Mouse (Mus musculus) CD8-positive naive resting alpha-beta T cell, adult 2 months (primary cell): ENCODE data around the gene Cped1.
"Not testable (repeated sequence)": the region's sequence is repeated elsewhere in the genome, so short reads cannot be mapped to it uniquely, and the experiment has no call there.

Source experiments
- DNase-seq, 2 experiments: peaks; one replicate each; pipeline ENCODE4 v3.0.0; 2022; ENCODE audit warnings: low read depth in 2 of 2, low spot score in 2 of 2

Gene Cped1

DNA sequence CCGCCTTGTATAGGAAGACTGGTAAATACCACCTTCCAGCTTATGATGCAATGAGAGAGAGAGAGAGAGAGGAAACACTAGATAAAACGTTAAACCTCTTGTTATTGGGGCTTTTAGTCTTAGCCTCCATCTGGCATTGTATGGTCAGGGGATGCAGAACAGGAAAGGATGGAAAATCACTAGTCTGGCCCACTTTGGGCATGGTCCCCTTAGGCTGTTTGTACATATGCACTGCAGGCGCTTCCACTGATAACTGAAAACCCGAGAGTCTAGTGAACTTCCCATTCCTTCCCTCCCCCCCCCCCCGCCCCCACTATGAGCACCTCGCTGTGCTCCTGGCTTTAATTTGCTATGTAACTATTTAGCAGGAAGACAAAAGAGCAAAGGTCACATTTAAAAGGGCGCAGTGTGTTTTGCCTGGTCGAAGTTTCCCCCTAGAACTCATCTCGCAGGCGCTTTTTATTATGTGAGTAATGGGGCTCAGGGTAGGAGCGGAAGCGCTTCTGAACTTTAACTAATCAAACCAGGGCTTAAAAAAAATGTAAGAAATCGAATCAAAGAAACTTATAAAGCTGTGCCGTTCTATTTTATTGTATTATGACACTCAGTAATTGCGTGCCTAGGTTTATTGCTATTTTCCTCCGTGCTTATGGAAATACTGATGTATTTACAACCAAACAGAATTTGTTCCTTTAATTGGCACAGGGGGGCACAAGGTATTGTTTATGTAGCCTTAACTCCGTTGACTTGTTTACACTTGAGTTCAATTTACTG lies 40.1 kb downstream of the Cped1 start:
- no peak for DNase-seq

DNA sequence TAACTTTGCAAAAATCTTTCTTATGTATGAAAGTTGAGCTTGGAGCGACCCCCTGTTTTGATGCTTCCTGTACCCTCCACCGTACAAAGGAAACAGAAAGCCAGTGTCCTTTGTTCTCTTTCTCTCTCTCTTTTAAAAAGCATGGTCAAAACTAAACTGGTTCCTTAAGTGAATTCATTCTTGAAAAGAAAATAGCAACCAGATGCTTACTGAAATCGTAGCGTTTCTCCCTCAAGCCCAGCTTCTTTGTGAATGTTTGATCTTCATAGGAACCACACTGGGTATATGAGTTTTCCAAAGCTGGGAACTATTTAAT lies 40.6 kb downstream of the Cped1 start:
- no peak for DNase-seq

DNA sequence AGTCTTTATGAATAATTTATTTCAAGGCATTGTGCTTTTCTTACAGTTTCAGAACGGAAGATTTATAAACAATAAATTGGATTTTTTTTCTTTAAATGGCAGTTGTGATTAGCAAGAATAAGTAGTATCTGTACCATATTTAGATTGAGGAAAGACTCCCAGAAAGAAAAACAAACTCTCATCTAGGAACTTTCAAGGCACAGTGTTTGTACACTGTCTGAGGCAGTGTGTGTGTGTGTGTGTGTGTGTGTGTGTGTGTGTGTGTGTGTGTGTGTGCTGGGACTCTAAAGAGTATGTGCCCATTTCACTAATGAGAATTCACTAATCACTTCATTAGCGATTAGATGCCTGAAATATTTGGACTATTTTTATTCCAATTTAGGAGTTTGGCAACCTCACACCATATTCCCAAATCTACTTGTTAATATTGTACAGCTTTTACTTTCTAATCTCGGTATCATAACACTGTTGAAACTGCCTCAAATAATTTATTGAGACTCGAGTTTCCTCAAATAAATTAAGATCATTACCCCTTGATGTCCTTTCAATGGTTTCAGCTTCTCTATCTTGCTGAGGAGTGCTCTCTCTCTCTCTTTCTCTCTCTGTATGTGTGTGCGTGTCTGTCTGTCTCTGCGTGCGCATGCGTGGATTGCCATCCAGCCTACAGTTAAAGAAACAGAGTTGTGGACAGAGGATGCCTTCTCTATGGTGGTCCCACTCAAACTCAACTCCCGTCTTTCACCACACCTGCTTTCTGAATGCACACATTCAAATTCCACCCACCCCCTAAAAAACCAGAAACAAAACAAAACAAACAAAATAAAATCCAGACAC lies 41.3 kb downstream of the Cped1 start:
- DNase-seq, result no peak

DNA sequence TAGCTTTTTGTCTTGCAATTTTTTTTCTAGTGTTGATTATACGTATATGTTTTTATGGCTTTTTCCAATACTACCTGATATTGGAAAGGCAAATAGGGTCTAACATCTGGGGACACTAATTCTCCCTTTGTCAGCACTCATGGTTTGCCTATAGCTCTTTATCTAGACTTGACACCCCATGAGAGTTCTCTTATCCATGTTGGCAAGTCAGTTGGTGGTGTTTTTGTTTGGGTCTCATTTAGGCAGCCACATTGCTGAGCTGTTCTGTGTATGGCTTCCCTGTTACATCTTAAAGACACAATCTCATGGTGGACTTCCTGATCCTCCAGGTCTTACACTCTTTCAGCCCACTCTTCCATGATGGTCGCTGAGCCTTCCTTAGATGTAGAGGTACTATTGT lies 42.1 kb downstream of the Cped1 start:
- no peak for DNase-seq

DNA sequence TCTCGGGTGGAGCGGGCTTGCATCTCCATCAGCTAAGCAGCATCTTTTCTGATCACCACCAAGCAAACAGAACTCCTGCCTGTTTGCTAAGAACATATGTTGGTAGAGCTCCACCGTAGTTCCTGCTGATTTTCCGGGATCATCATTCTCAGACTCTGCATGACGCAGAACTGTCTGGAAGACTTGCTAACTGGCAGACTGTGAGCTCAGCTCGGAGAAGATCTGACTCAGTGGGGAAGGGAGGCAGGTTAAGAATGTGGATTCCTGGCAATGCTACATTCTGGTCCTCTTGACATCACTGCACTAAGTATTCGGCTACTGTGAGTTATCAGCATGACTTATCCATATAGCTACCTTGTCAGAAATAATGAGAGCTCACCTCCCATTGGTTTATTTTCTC lies 44.7 kb downstream of the Cped1 start:
- no peak for DNase-seq

DNA sequence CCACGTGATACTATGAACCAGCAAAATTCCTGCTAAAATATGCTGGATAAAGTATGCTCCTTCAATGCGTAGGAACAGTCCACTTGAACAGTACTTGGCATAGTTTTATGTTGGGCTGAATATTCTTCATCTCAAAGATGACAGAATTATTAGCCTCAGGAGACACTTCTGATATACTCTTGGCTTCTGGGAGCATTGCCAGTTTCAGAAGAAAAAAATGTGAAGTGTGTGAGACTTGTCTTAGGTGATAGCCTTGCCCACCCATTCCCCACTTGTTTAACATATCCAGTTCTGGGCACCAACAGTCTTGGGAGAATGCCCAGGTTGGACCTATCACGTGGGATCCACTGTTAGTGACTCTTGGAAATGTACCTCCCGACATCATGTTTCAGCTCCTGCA lies 47.5 kb downstream of the Cped1 start:
- DNase-seq, result no peak

DNA sequence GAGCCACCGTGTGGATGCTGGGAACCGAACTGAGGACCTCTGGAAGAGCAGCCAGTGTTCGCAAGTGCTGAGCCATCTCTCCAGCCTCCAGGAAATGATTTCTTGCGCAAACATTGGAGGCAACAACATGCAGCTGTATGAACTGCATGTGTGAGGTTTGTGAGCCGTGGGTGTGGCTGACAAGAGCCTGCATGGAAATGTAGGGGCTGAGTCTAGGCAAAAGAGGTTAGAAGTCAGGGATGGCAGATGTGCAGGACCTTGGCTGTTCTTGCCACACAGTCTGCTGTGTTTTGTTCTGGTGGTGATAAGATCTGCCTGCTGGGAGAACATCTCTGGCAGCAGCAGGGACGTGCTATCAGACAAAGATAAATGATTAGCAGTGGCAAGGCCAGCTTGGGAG lies 49.7 kb downstream of the Cped1 start:
- DNase-seq, result no peak

DNA sequence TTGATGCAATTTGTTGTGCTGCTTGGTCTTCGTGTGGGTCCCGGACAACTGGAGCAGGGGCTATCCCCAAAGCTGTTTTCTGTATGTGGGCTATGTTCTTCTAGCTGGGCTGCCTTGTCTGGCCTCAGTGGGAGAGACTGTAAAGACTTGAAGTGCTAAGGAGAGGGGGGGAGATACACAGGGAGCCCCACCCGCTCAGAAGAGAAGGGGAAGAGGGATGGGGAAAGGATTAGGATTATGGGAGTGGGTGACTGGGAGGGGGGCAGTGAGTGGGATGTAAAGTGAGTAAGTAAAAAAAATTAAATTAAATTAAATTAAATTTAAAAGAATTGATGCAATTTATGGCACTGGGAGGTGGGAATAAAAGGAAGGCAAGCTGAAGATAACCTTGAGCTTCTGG lies 50.2 kb downstream of the Cped1 start:
- no peak for DNase-seq

DNA sequence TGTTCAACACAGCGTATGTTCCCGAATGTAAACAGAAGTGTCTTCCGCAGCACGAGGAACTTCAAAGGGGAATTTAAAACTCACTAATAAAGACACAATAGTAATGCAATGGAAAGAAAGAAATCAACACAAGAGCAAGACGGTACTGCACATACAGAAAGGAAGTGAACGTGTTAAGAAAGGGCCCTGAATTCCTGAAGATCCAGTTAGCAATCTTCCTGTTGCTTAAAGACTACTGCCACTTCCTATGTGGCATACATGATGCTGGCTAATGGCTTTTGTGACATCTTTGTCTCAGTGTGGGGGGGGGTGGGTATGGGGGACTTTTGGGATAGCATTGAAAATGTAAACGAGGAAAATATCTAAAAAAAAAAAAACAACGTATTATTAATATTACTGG lies 50.7 kb downstream of the Cped1 start:
- DNase-seq, result no peak

DNA sequence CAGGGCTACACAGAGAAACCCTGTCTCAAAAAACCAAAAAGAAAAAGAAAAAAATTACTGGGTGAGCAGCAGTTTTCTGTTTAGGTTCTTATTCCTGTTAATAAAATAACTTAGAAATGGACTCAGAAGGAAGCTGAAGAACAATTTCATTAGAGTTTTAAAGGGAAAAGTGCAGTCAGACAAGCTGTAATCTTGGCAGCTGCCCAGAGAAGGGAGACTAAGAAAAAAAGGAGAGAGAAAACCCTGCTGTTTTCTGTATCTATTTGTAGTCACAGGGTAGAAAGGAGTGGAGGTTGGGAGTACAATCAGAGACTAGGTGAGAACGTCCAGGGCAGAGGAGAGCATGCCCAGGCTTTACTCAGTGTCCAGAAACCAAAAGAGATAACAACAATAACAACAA lies 51.2 kb downstream of the Cped1 start:
- no peak for DNase-seq

DNA sequence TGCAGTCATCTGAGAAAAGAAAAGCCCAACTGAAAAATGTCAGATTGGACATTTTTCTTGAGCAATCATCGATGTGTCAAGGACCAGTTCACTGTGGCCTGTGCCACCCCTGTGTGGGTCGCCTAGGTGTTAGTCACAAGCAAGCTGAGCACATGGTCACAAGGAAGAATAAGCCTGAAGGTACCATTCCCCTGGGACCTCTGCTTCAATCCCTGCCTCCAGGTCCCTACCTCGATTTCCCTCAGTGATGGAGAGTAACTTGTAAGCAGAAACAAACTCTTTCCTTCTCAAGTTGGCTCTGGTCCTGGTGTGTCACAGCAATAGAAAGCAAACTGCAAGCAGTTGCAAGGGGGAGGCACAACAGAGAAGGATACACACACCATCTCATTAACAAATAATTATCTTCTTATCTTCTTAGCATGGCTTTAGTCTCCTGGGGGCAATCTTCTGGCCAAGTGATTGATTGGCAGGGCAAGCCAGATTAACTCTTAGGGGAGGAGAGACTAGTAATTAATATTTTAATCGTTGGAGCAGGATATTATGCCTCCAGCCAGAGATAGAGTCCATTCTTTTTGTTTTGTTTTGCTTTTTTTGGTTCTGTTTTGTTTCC lies 51.8 kb downstream of the Cped1 start:
- no peak for DNase-seq

DNA sequence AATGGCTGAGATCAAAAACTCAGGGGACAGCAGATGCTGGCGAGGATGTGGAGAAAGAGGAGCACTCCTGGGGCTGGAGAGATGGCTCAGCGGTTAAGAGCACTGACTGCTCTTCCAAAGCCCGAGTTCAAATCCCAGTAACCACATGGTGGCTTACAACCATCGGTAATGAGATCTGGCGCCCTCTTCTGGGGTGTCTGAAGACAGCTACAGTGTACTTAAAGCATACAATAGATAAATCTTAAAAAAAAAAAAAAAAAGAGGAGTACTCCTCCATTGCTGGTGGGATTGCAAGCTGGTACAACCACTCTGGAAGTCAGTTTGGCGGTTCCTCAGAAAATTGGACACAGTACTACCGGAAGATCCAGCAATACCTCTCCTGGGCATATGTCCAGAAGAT lies 54.0 kb downstream of the Cped1 start:
- DNase-seq, result not testable (repeated sequence)

DNA sequence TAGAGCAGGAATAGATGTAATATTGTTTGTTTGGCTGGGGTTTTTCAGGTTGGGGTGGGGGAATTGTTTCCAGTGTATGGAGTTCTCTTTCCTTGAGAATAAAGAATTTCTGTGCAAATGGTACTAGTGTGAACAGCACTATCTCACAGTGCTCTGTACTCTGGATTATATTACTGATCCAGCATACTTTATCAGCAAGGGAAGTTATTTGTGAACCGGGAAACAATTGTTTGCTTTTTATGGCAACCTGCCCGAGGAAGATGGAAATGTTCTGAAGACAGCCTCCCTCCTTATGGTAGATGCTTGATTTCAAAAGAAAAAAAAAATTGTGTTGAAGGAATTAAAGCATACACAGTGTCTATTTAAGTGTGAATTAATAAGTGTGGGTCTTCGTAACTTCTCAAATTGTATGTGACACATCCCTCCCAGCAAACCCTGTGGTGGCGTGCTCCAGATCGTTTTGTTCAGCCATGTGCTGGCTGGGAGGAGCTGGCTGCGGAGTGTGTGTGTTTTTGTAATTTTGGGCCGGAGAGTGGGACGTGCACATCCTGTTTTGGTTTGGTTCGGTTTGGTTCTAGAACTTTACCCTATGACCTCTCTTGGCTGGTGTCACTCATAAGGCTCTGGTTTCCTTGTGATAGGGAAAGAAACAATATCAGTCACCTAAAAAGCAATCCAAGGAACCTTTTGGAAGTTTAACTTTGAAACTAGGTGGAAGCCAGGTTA lies 59.3 kb downstream of the Cped1 start:
- no peak for DNase-seq

DNA sequence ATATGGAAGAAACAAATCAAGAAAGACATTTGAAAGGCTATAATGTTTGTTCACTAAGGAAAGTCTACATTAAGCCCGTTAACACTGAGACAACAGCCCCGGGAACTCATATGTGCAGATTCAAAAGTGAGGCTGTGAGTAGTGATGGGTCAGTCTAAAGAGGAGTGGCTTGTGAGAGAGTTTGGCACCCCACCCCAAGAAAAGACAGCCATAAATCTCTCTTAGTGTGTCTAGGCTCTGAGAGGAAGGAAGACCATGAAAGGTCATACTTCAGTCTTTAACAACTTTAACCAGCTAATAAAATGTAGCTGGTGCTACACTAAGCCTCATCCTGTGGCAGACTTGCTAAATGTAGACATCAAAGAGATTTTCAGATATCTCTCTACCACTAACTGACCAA lies 61.4 kb downstream of the Cped1 start:
- DNase-seq, result no peak

DNA sequence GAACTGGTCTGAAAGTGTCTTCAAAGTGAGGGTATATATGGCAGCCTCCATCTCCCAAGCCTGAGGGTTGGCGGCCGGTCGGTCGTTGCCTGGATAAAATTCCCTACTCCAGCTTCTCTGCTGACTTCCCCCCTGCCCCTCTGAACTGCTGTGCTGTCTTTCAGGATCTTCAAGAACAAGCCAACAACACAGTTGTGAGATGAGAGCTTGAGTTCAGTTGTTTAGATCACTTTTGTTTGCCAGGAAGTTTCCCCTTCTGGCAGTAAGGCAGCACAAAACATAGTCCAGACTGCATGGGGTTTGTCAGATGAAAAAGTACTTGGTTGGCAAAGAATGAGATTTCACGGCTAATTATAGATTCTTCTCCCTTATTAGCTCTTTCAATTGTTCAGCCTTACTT lies 63.4 kb downstream of the Cped1 start:
- no peak for DNase-seq

DNA sequence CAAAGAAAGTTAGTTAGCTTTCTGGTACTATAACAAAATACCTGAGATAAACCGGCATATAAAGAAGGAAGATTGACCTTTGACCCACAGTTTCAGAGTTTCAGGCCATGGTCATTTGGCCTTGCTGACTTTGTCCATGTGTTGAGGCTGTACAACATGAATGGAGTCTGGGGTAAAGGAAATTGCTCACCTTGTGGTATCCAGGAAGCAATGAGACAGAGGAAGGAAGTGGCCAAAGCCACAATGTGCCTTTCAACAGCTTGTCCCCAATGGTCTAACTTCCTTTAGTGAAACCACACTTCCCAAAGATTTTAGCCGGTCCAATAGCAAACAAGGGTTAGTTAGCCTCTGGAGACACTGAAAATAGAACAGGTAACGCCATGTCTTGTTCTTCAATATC lies 65.8 kb downstream of the Cped1 start:
- DNase-seq, result no peak

DNA sequence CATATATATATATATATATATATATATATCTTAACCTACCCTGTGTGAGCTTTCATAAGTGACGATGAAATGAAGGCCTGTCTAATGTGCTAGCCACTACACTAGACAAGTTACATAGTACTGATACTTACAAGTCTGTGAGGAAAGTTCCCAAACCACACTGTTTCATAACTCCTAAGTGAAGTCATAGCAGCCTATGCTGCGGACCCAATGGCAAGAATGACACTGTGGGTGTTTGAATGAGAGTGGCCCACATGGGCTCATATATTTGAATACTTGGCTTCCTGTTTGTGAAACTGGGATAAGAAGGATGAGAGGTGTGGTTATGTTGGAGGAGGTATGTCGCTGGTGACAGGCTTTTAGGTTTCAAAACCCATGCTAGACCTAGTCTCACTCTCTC lies 67.3 kb downstream of the Cped1 start:
- no peak for DNase-seq

DNA sequence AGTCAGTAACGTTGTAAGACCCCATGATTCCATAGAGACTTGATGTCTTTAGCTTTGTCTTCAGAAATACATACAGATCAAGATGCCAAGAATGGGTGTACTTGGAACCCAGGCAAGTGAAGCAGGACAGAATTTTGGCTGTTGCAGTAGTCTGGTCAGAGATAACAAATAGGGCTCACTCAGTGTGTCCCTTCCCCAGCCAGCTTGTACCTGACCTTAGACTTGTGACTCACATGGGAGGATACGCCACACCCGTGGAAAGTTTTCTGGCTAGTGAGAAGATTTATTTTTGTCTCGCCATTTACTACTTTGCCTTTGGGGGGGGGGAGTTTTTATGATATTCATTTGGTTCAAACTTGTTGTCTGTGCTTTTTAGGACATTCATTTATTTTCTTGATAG lies 78.6 kb downstream of the Cped1 start:
- no peak for DNase-seq

DNA sequence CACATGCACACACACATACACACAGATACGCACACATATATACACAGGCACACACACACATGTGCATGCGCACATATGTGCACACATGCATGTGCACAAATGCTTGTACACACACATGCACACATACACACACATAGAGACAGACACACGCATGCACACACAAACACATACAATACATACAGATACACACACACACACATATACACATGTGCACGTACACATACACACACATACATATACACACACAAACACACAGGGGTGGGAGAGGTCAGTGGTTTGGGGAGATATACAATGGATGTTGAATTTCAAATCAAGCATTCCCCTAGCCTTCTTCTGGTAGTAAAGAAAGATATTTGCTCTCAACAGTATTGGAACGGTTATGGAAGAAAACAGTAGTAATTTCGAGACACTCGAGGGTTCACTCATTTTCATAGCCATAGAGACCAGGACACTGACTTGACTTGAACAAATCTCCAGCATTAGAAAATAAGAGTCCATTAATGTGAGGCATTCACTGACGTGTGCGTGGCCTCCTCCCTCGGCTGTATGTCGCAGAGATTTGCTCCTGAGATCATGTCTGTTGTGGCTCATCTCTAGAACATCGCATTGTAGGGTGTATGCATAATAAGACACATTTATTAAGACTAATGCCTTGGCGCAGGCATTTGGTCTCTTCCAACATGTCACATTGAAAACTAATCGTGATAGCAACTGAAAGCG lies 85.0 kb downstream of the Cped1 start:
- DNase-seq, result no peak

DNA sequence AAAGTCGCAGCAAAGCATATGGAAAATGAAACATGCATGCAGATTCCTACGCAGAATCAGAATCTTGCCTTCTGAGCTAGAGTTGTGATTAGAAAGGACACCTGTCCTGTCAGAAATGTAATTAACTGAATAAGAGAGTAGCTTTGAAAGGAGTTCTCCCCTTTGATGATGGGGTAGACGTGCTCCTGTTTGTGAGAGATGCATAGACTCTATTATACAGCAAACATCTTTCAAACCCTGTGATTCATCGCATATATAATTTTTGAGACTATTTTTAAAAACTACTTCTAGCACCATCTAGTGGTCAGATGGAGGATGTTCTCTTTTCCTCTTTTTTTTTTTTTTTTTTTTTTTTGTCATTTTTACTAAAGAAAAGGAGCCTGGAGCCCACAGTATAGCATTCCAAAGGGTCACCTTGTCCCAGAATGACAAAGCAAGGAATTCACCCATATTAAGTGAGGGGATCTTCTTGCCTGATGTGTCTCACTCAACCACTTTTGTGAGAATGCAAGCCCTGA lies 85.7 kb downstream of the Cped1 start:
- DNase-seq, result no peak

DNA sequence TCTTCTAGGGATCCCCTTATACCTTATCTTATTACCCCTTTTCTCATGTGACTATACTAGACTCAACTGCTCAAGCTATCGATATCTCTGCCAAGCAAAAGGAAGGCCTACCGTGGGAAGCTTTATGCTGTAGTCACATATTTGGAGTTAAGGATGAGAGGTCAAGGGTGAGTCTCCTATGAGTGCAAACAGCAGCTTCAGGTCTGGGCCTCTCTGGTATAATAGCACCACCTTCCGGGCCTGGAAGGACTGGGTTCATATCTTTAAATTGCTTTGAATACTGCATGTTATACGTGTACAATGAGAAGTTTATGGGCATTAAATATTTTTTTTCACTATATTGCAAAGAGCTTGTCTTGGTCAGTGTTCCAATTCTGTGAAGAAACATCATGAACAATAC lies 87.0 kb downstream of the Cped1 start:
- no peak for DNase-seq
